Mouse (Mus musculus): ENCODE measurements around the gene Cyb561d2. TPM values are rescaled to one million over a fixed set of nuclear protein-coding genes. Genes with fewer than 3 reads are reported as not detected.

The Cyb561d2 gene
- 26.2 TPM for polyA plus RNA-seq (2021)

GRCm38 (mm10) chr9:107541474-107542351, at the start of gene Cyb561d2, which contains the start of gene Nprl2:
TSS of gene Cyb561d2 (minus strand) at chr9:107542193.
TSS of gene Nprl2 (plus strand) at chr9:107542226.
- POLR2A ChIA-PET, result interaction anchor here (1.6 to 2.0 kb wide), 2 partner anchors 12 to 15 kb away, joined by 4 to 10 read pairs; no protein-coding TSS in a partner anchor
- H3K27me3 ChIP-seq, result no peaks in the 10 kb centered on the region
- CTCF ChIA-PET, result no interaction called here
- TF ChIP-seq CTCF (IDR thresholded peaks at IDR 0.05), result no peak
- in situ Hi-C loops (cut with MboI; ENCODE audit: low pct_unique_long_range_greater_than_20kb), result loop anchor here (25.0 kb wide), 1 partner anchor 854 kb away; the partner anchor contains the start of gene Tex264
- DNase-seq (ENCODE audit: low read depth, low spot score) (no peak), ATAC-seq (peak; percentile 75)

DNA sequence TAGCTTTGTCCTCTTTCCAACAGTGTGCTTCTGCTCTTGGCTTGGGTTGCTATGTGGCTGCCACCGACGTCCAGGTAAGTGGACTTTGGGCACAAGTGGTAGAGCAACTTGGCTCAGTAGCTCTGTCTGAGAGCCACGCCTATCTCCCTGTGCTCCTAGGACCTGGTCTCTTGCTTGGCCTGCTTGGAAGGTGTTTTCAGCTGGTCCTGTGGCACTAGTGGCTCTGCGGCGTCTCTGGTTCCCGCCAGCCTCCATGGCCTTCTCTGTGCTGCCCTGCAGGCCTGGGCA, 48.7 kb upstream of the Cyb561d2 start:
- no peaks in the 10 kb centered on the region for H3K27me3 ChIP-seq
- ATAC-seq (no peak), DNase-seq (ENCODE audit: low read depth, low spot score) (no peak)
- in situ Hi-C loops (cut with MboI; ENCODE audit: low pct_unique_long_range_greater_than_20kb), result no loop called here
- POLR2A ChIA-PET, result no interaction called here
- CTCF ChIA-PET, result interaction anchor here (0.9 to 1.3 kb wide), 2 partner anchors 24 to 54 kb away, joined by 3 read pairs; no protein-coding TSS in a partner anchor
- TF ChIP-seq CTCF (IDR thresholded peaks at IDR 0.05), result no peak

- no peak for TF ChIP-seq CTCF (IDR thresholded peaks at IDR 0.05)
- DNase-seq (ENCODE audit: low read depth, low spot score) (no peak), ATAC-seq (no peak)
- no peaks in the 10 kb centered on the region for H3K27me3 ChIP-seq
- POLR2A ChIA-PET, result no interaction called here
- CTCF ChIA-PET, result interaction anchor here (0.9 to 1.3 kb wide), 3 partner anchors 22 to 54 kb away, joined by 3 to 4 read pairs (median 3); no protein-coding TSS in a partner anchor
- in situ Hi-C loops (cut with MboI; ENCODE audit: low pct_unique_long_range_greater_than_20kb), result no loop called here
These were observed 48.2 kb upstream of the Cyb561d2 start for GRCm38 (mm10) chr9:107590058-107590772.

DNA sequence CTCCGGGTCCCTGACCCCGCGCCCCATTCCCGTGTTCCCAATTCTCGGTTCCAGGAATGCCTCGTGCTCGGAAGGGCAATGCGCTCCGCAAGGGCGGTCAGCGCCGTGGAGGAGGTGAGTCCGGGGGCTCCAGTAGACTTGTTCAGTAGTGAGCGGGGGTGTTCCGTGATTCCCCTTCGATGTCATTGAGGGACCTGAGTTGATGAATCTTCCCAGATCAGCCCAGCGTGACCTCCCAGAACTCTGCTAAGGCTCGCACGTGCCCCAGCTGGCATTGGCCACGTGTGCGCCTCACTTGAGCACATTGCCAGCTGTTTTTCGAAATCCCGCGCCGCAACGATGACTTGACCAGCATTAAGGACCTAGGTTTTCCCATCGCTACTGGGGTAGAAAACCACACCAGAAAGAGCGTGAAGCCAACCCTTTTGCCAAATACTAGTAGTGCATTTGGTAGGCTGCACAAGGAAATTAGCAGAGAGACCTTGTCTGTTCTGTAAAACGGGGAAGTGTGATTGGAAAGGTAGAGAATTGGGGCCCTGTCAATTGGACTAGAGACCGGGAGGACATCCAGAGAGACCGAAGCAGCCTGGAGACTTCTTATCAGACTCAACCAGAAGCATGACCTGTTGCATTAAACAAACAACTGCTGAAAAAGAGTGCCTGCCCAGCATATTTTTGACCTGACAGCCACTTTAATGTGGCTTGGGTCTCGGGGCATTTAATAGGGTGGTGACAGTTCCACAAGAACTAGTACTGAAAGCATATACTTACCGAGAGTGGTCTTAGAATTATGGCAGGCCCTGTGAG, 46.0 kb upstream of the Cyb561d2 start:
- ChIA-PET CTCF (interaction anchor here (1.0 to 1.6 kb wide), 2 partner anchors 19 to 25 kb away, joined by 4 to 5 read pairs; no protein-coding TSS in a partner anchor), POLR2A (interaction anchor here (0.9 to 1.5 kb wide), 4 partner anchors 9 to 47 kb away, joined by 3 to 5 read pairs (median 4); partner anchors contain the start of genes Gnai2 and Naa80)
- TF ChIP-seq CTCF (IDR thresholded peaks at IDR 0.05), result no peak
- no peaks in the 10 kb centered on the region for H3K27me3 ChIP-seq
- DNase-seq (ENCODE audit: low read depth, low spot score) (no peak), ATAC-seq (peak; percentile 29)
- in situ Hi-C loops (cut with MboI; ENCODE audit: low pct_unique_long_range_greater_than_20kb), result no loop called here

- POLR2A ChIA-PET, result interaction anchor here (0.9 to 1.5 kb wide), 3 partner anchors 8 to 33 kb away, joined by 3 to 5 read pairs (median 4); partner anchors contain the start of gene Naa80
- CTCF ChIA-PET, result interaction anchor here (1.0 to 1.6 kb wide), 2 partner anchors 18 to 26 kb away, joined by 4 to 5 read pairs; no protein-coding TSS in a partner anchor
- H3K27me3 ChIP-seq, result no peaks in the 10 kb centered on the region
- TF ChIP-seq CTCF (IDR thresholded peaks at IDR 0.05), result no peak
- in situ Hi-C loops (cut with MboI; ENCODE audit: low pct_unique_long_range_greater_than_20kb), result no loop called here
- peak; percentile 97 for ATAC-seq
- DNase-seq (ENCODE audit: low read depth, low spot score), result peak; percentile 85
These were observed 45.2 kb upstream of the Cyb561d2 start, which contains the start of gene Ifrd2 for GRCm38 (mm10) chr9:107586974-107587832. TSS of gene Ifrd2 (plus strand) at chr9:107587642.

DNA sequence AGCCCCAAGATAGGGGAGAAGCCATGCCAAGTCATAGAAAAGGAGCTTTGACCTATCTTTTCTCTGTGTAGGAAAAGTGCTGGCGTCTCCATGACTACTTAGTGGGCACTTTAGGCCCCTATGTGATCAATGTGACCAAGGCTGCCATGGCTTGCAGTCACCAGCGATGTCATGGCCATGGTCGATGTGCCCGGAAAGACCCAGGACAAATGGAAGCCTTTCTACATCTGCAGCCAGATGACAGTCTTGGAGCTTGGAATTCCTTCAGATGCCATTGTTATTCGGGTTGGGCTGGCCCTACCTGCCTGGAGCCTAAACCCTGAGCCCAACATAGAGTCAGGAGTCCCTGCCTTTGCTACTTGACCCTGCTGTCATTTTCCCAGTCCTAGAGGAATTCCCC, 44.5 kb upstream of the Cyb561d2 start:
- CTCF ChIA-PET, result interaction anchor here (1.5 to 1.6 kb wide), 2 partner anchors 17 to 21 kb away, joined by 3 to 5 read pairs; no protein-coding TSS in a partner anchor

DNA sequence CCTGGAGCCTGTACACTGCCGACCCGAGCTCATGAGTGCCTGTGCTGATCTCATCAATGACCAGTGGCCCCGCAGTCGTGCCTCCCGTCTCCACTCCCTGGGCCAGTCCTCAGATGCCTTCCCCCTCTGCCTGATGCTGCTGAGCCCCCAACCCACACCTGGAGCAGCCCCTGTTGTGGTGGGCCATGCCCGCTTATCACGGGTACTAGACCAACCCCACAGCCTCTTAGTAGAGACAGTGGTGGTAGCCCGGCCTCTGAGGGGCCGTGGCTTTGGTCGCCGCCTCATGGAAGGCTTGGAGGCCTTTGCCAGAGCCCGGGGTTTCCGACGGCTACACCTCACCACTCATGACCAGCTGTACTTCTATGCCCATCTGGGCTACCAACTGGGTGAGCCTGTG, 41.2 kb upstream of the Cyb561d2 start:
- CTCF ChIA-PET, result no interaction called here
- POLR2A ChIA-PET, result no interaction called here
- no peaks in the 10 kb centered on the region for H3K27me3 ChIP-seq
- DNase-seq (ENCODE audit: low read depth, low spot score), result no peak
- no peak for ATAC-seq
- no peak for TF ChIP-seq CTCF (IDR thresholded peaks at IDR 0.05)
- in situ Hi-C loops (cut with MboI; ENCODE audit: low pct_unique_long_range_greater_than_20kb), result no loop called here

More for the DNA sequence above, 44.5 kb upstream of the Cyb561d2 start:
- ATAC-seq (no peak), DNase-seq (ENCODE audit: low read depth, low spot score) (no peak)
- no peak for TF ChIP-seq CTCF (IDR thresholded peaks at IDR 0.05)
- in situ Hi-C loops (cut with MboI; ENCODE audit: low pct_unique_long_range_greater_than_20kb), result no loop called here
- POLR2A ChIA-PET, result interaction anchor here (1.5 kb wide), 1 partner anchor 32 kb away, joined by 3 read pairs; no protein-coding TSS in a partner anchor
- H3K27me3 ChIP-seq, result no peaks in the 10 kb centered on the region

DNA sequence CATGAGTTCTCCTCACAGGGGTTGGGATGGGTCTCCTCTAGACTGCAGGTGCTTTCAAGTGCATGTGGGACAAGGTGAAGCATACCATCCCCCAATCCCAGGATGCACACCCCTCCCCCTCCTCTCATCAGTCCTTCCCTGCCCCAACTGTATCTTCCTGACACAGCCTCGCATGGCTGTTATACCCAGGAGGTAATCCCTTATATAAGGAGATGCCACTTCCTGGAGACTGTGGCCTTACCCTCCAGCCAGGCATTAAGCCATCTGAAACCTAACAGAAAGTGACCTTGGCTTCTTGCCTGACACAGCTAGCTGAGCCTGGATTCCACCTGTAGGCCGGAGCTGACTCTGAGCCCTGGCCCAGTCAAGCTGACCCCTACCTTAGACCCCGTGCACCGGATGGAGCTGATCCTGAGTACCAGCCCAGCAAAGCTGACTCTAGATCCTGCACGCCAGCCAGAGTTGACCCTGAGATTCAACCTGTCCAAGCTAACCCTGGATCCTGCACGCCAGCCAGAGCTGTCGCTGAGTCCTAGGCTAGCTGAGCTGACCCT, 40.6 kb upstream of the Cyb561d2 start:
- ChIA-PET CTCF (no interaction called here), POLR2A (interaction anchor here (1.1 to 3.2 kb wide), 2 partner anchors 17 to 20 kb away, joined by 3 to 9 read pairs; partner anchors contain the start of gene Tusc2)
- in situ Hi-C loops (cut with MboI; ENCODE audit: low pct_unique_long_range_greater_than_20kb), result no loop called here
- ATAC-seq (no peak), DNase-seq (ENCODE audit: low read depth, low spot score) (no peak)
- no peak for TF ChIP-seq CTCF (IDR thresholded peaks at IDR 0.05)
- no peaks in the 10 kb centered on the region for H3K27me3 ChIP-seq

GRCm38 (mm10) chr9:107581584-107581983, 39.6 kb upstream of the Cyb561d2 start:
- H3K27me3 ChIP-seq, result no peaks in the 10 kb centered on the region
- no peak for DNase-seq (ENCODE audit: low read depth, low spot score)
- TF ChIP-seq CTCF (IDR thresholded peaks at IDR 0.05), result no peak
- ChIA-PET CTCF (interaction anchor here (1.0 kb wide), 1 partner anchor 44 kb away, joined by 3 read pairs; no protein-coding TSS in a partner anchor), POLR2A (interaction anchor here (0.5 to 3.2 kb wide), 3 partner anchors 12 to 27 kb away, joined by 3 to 9 read pairs (median 8); partner anchors contain the start of gene Tusc2)
- in situ Hi-C loops (cut with MboI; ENCODE audit: low pct_unique_long_range_greater_than_20kb), result no loop called here
- ATAC-seq, result no peak
